Mouse (Mus musculus) forebrain, embryonic 13.5 days (tissue): ENCODE data around the gene Ahdc1. TPM values are rescaled to one million over a fixed set of nuclear protein-coding genes. Genes with fewer than 3 reads are reported as not detected.
A peak's percentile ranks its signal among the peaks of the same experiment; 100 is the strongest.
"Not testable (repeated sequence)": the region's sequence is repeated elsewhere in the genome, so short reads cannot be mapped to it uniquely, and the experiment has no call there.

Experiments used
- ATAC-seq: fragments of 200-750 bp; cut with Nextera tagmentation; 2 replicates; pipeline ENCODE4 v1.8.0; 2017
- H3K27ac ChIP-seq: fragments of 300-500 bp; sonication (generic); 2 replicates; pipeline ENCODE4 v1.5.1; 2015; ENCODE audit warnings: inconsistent platforms, mild to moderate bottlenecking, moderate library complexity
- H3K27me3 ChIP-seq: fragments of 300-500 bp; sonication (generic); 2 replicates; pipeline ENCODE4 v1.6.1; 2015; ENCODE audit warnings: mild to moderate bottlenecking, inconsistent platforms
- H3K36me3 ChIP-seq: fragments of 300-500 bp; sonication (generic); 2 replicates; pipeline ENCODE4 v1.6.1; 2015; ENCODE audit warnings: mild to moderate bottlenecking, inconsistent platforms; ENCODE audit not compliant: poor library complexity, severe bottlenecking
- H3K4me1 ChIP-seq: fragments of 300-500 bp; sonication (generic); 2 replicates; pipeline ENCODE4 v1.6.1; 2015; ENCODE audit warnings: inconsistent platforms
- H3K4me2 ChIP-seq: fragments of 300-500 bp; sonication (generic); 2 replicates; pipeline ENCODE4 v1.6.1; 2015; ENCODE audit warnings: inconsistent platforms, mild to moderate bottlenecking, moderate library complexity
- H3K4me3 ChIP-seq: fragments of 300-500 bp; sonication (generic); 2 replicates; pipeline ENCODE4 v1.5.1; 2015; ENCODE audit warnings: mild to moderate bottlenecking, inconsistent platforms
- H3K9ac ChIP-seq: fragments of 300-500 bp; sonication (generic); 2 replicates; pipeline ENCODE4 v1.6.1; 2015; ENCODE audit warnings: mild to moderate bottlenecking, inconsistent platforms
- H3K9me3 ChIP-seq: fragments of 300-500 bp; sonication (generic); replicated peaks from 2 replicates; pipeline ENCODE4 v1.6.1; 2016; ENCODE audit warnings: inconsistent platforms
- WGBS: fragments of 180-500 bp; shearing (Covaris S2); methylation state at CpG from one replicate; pipeline ENCODE4 v1.1.7; 2015; 5-methylcytosine and 5-hydroxymethylcytosine counted together
- polyA plus RNA-seq: library from polyadenylated mRNA; unstranded; fragments of >200 nt; fragmentation: Nextera tagmentation; extraction: Ambion mirVana; gene quantifications from 2 replicates; pipeline ENCODE4 v1.2.1, GENCODE M21; 2015

Ahdc1 gene
- polyA plus RNA-seq, 1 experiment from 2014 or later, result 7.3 TPM

- peak overlapping the region; percentile 18; the same call in 1 of the 2 replicates for H3K4me2 ChIP-seq
- peak; percentile 73; the same call in 1 of the 2 replicates for ATAC-seq
- 0 out of 2 replicates have a peak, but pooled peaks cover 4% of the 10 kb centered on the region for H3K27me3 ChIP-seq
- peak overlapping the region; percentile 65 for H3K27ac ChIP-seq
- H3K4me1 ChIP-seq, result peaks cover 17% of the 10 kb centered on the region
- H3K9ac ChIP-seq, result peak overlapping the region; percentile 12; the same call in 1 of the 2 replicates
- H3K4me3 ChIP-seq, result no peak overlapping the region
- WGBS, result 32% methylated on average over 21 of the region's 21 CpGs
- H3K9me3 ChIP-seq, result no peaks in the 10 kb centered on the region
- H3K36me3 ChIP-seq, result no peaks in the 10 kb centered on the region
These were observed 7.6 kb upstream of the Ahdc1 start for GRCm38 (mm10) chr4:133003316-133004018.

- ATAC-seq, result peak; percentile 57
- WGBS, result 18% methylated on average over 3 of the region's 3 CpGs
These were observed 5.8 kb upstream of the Ahdc1 start for GRCm38 (mm10) chr4:133005233-133005632.

GRCm38 (mm10) chr4:133005885-133006451 lies 5.1 kb upstream of the Ahdc1 start:
- WGBS, result 72% methylated on average over 6 of the region's 6 CpGs
- H3K4me3 ChIP-seq, H3K9ac ChIP-seq, H3K9me3 ChIP-seq, H3K36me3 ChIP-seq, H3K27ac ChIP-seq, ATAC-seq, H3K4me2 ChIP-seq: not testable (repeated sequence)
- H3K27me3 ChIP-seq, result peaks cover 21% of the 10 kb centered on the region
- peaks cover 26% of the 10 kb centered on the region for H3K4me1 ChIP-seq

More at GRCm38 (mm10) chr4:133005233-133005632, 5.8 kb upstream of the Ahdc1 start:
- Histone ChIP-seq H3K4me3 (no peak overlapping the region), H3K4me2 (no peak overlapping the region), H3K27me3 (peaks cover 14% of the 10 kb centered on the region), H3K27ac (no peak overlapping the region), H3K36me3 (no peaks in the 10 kb centered on the region), H3K4me1 (peaks cover 20% of the 10 kb centered on the region), H3K9ac (no peak overlapping the region), H3K9me3 (no peaks in the 10 kb centered on the region)

GRCm38 (mm10) chr4:133007513-133008380 lies 3.3 kb upstream of the Ahdc1 start:
- 46% methylated on average over 15 of the region's 15 CpGs for WGBS
- H3K27ac ChIP-seq, result no peak overlapping the region
- peaks cover 24% of the 10 kb centered on the region for H3K4me1 ChIP-seq
- no peaks in the 10 kb centered on the region for H3K9me3 ChIP-seq
- H3K9ac ChIP-seq, result no peak overlapping the region
- H3K4me3 ChIP-seq, result no peak overlapping the region
- H3K27me3 ChIP-seq, result peaks cover 20% of the 10 kb centered on the region
- H3K4me2 ChIP-seq, result no peak overlapping the region
- ATAC-seq, result no peak
- no peaks in the 10 kb centered on the region for H3K36me3 ChIP-seq

- H3K4me2 ChIP-seq, result no peak overlapping the region
- H3K9ac ChIP-seq, result no peak overlapping the region
- H3K4me3 ChIP-seq, result no peak overlapping the region
- peaks cover 28% of the 10 kb centered on the region for H3K4me1 ChIP-seq
- no peak overlapping the region for H3K27ac ChIP-seq
- ATAC-seq, result no peak
- no peaks in the 10 kb centered on the region for H3K9me3 ChIP-seq
- no peaks in the 10 kb centered on the region for H3K36me3 ChIP-seq
- 2% methylated on average over 4 of the region's 4 CpGs for WGBS
- H3K27me3 ChIP-seq, result peaks cover 20% of the 10 kb centered on the region
These were observed 1.9 kb upstream of the Ahdc1 start for GRCm38 (mm10) chr4:133009131-133009530.

GRCm38 (mm10) chr4:133009676-133010075 lies 1.4 kb upstream of the Ahdc1 start:
- ATAC-seq, result no peak
- Histone ChIP-seq H3K4me3 (no peak overlapping the region), H3K4me1 (peaks cover 33% of the 10 kb centered on the region), H3K36me3 (no peaks in the 10 kb centered on the region), H3K27me3 (peaks cover 20% of the 10 kb centered on the region), H3K27ac (no peak overlapping the region), H3K4me2 (no peak overlapping the region), H3K9me3 (no peaks in the 10 kb centered on the region), H3K9ac (no peak overlapping the region)
- 72% methylated on average over 5 of the region's 5 CpGs for WGBS

GRCm38 (mm10) chr4:133010611-133011010 lies 449 bp upstream of the Ahdc1 start:
- Histone ChIP-seq H3K9me3 (no peaks in the 10 kb centered on the region), H3K9ac (0 out of 2 replicates have a peak overlapping the region, but pooled peaks have one; percentile 99), H3K36me3 (no peaks in the 10 kb centered on the region), H3K27ac (no peak overlapping the region), H3K4me3 (peak overlapping the region; percentile 88), H3K27me3 (peaks cover 20% of the 10 kb centered on the region), H3K4me1 (peaks cover 43% of the 10 kb centered on the region), H3K4me2 (peak overlapping the region; percentile 94)
- WGBS, result under 1% methylated on average over 17 of the region's 17 CpGs
- no peak for ATAC-seq

- WGBS, result under 1% methylated on average over 49 of the region's 84 CpGs
These were observed 1.0 kb downstream of the Ahdc1 start for GRCm38 (mm10) chr4:133011821-133012775.

GRCm38 (mm10) chr4:133012776-133013265 lies 1.8 kb downstream of the Ahdc1 start:
- Histone ChIP-seq H3K27me3 (peaks cover 20% of the 10 kb centered on the region), H3K4me3 (peak overlapping the region; percentile 88), H3K9me3 (no peaks in the 10 kb centered on the region), H3K27ac (peak overlapping the region; percentile 97), H3K4me1 (peaks cover 65% of the 10 kb centered on the region), H3K4me2 (peak overlapping the region; percentile 94), H3K36me3 (no peaks in the 10 kb centered on the region), H3K9ac (peak overlapping the region; percentile 99)
- ATAC-seq, result no peak
- WGBS, result 0% methylated on average over 16 of the region's 17 CpGs

More at GRCm38 (mm10) chr4:133011821-133012775, 1.0 kb downstream of the Ahdc1 start:
- no peaks in the 10 kb centered on the region for H3K9me3 ChIP-seq
- H3K27ac ChIP-seq, result peak overlapping the region; percentile 97
- H3K27me3 ChIP-seq, result peaks cover 20% of the 10 kb centered on the region
- 0 out of 2 replicates have a peak, but pooled peaks have one; percentile 5 for ATAC-seq
- peak overlapping the region; percentile 88 for H3K4me3 ChIP-seq
- H3K4me2 ChIP-seq, result peak overlapping the region; percentile 94
- peaks cover 57% of the 10 kb centered on the region for H3K4me1 ChIP-seq
- peak overlapping the region; percentile 99 for H3K9ac ChIP-seq
- no peaks in the 10 kb centered on the region for H3K36me3 ChIP-seq

- Histone ChIP-seq H3K4me2 (peak overlapping the region; percentile 94), H3K36me3 (no peaks in the 10 kb centered on the region), H3K9ac (peak overlapping the region; percentile 99), H3K27ac (peak overlapping the region; percentile 97), H3K4me3 (peak overlapping the region; percentile 88), H3K27me3 (peaks cover 20% of the 10 kb centered on the region), H3K9me3 (no peaks in the 10 kb centered on the region), H3K4me1 (peaks cover 70% of the 10 kb centered on the region)
- WGBS, result 8% methylated on average over 12 of the region's 18 CpGs
- peak; percentile 11; the same call in 1 of the 2 replicates for ATAC-seq
These were observed 2.3 kb downstream of the Ahdc1 start for GRCm38 (mm10) chr4:133013266-133013891.
